Mouse (Mus musculus): Measurements from ENCODE around the gene Olfr1386. TPM values are rescaled to one million over a fixed set of nuclear protein-coding genes. Genes with fewer than 3 reads are reported as not detected.

The Olfr1386 gene
- total RNA-seq (2023) = not detected

DNA sequence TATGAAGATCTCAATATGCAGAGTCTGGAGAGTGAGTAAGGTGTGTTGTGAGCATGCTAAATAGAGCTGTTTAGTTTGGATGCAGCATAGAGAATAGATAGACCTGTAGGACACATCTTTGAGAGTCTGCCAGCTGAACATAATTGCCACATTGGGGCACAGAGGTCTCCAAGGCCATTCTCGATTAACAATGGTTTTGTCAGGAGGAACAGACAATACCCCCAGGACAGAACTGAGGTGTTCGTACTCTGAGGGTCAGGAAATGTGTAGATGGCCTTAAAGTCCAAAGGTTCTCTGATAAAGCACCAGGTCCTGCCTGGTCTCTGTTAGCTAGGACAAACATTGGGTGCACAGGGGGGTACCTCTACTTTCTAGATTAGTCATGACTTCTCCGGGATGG, at the start of gene Olfr1386:
TSS of gene Olfr1386 (plus strand) at position 301 of the 400 bp plus-strand sequence.

DNA sequence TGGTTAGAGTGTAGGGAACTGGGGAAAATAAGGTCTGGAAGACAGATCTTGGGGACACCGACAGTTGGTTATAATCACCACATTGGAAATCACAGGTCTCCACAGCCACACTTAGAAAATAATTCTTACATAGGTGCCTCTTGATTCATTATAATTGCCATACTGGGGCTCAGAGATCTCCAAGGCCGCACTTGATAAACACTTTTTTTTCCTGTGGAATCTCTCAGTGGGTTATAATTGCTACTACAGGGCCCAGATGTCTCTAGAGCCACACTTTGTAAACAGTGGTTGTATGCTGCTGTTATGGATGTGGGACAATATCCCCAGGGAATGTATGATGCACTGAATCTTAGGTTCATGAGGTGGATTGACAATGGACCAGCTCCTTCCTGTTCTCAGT, 42.1 kb upstream of the Olfr1386 start, which contains the start of gene Olfr1389:
TSS of gene Olfr1389 (plus strand) at position 301 of the 400 bp plus-strand sequence.

DNA sequence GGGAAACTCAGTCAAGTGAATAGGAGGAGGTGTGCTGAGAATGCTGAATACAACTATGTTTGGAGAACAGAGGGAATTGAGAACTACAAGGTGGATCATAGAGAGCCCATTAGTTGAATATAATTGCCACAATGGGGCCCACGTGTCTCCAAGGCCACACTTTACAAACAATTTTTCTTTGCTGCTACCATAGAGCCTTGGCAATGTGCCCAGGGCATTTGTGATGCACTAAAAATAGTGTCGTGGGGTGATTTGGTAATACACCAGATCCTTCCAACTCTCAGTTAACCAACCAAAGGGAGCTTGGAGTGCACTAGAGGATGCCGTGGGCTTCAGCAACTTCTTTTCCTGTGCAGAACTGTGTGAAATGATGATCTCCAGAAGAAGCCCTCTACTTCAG, 28.4 kb upstream of the Olfr1386 start, which contains the start of gene Olfr1388:
TSS of gene Olfr1388 (plus strand) at position 214 of the 400 bp plus-strand sequence.

DNA sequence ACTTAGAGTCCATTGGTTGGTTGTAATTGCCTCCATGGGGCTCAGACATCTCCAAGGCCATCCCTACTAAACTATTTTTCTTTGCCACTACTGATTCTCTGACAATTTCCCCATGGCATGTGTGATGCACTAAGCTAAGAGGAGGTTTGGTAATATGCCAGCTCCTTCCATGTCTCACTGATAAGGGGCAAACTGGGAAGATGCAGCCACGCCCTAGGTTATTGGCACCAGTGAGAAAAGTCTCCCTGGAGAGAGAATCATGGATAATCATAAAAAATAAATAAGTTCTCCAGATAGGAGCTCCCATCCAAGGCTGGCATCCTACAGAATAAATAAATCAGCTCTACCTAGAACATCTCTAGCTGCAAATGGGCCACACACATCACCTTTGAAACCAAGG, 9.8 kb upstream of the Olfr1386 start, which contains the start of gene Olfr1387:
TSS of gene Olfr1387 (plus strand) at position 301 of the 400 bp plus-strand sequence.

DNA sequence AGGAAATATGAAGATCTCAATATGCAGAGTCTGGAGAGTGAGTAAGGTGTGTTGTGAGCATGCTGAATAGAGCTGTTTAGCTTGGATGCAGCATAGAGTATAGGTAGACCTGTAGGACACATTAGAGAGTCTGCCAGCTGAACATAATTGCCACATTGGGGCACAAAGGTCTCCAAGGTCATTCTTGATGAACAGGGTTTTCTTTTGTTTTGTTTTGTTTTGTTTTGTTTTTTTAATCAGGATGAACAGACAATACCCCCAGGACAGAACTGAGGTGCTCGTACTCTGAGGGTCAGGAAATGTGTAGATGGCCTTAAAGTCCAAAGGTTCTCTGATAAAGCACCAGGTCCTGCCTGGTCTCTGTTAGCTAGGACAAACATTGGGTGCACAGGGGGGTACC, 23.9 kb downstream of the Olfr1386 start, which contains the start of gene Olfr1385:
TSS of gene Olfr1385 (plus strand) at position 301 of the 400 bp plus-strand sequence.

DNA sequence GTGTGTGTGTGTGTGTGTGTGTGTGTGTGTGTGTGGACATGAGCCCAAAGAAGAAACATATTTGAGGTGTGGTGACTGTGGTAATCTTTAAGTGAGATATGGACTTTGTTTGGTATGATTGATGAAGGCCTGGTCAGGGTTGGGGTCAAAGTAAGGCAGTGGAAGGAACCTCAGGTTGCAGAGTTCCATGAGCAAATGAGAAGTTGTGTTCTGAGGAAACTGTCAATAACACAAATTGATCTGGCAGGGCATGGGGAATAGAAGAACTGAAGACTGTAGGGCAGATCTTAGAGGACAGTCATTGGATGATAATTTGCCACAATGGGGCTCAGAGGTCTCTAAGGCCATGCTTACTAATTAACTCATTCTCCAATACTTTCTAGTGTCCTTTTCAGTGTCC, 54.5 kb downstream of the Olfr1386 start, which contains the start of gene Olfr1383:
TSS of gene Olfr1383 (plus strand) at position 301 of the 400 bp plus-strand sequence.

Other genes with a start within 250 kb of the Olfr1386 start
- 100 to 1,000 TPM; 104 to 125 TPM for gene Mgat1, start 220.9 kb upstream of the Olfr1386 start, total RNA-seq (2023)
- under 1 TPM; 0.18 to 0.31 TPM for gene Olfr1393, start 186.7 kb upstream of the Olfr1386 start, total RNA-seq (2023)
- not detected for gene Olfr1392, start 179.8 kb upstream of the Olfr1386 start, total RNA-seq (2023)
- not detected for gene Olfr10, start 160.3 kb upstream of the Olfr1386 start, total RNA-seq (2023)
- gene Olfr1391, start 142.3 kb upstream of the Olfr1386 start, total RNA-seq (2023) = not detected
- not detected for gene Olfr1390, start 129.9 kb upstream of the Olfr1386 start, total RNA-seq (2023)
- not detected for gene Olfr1389, start 42.0 kb upstream of the Olfr1386 start, total RNA-seq (2023)
- gene Olfr1388, start 28.4 kb upstream of the Olfr1386 start, total RNA-seq (2023) = under 1 TPM; 0.15 to 0.42 TPM
- gene Olfr1387, start 9.7 kb upstream of the Olfr1386 start, total RNA-seq (2023) = not detected
- not detected for gene Olfr1385, start 24.0 kb downstream of the Olfr1386 start, total RNA-seq (2023)
- not detected for gene Olfr1384, start 41.7 kb downstream of the Olfr1386 start, total RNA-seq (2023)
- gene Olfr1383, start 54.6 kb downstream of the Olfr1386 start, total RNA-seq (2023) = not detected
- not detected for gene Olfr1382, start 63.2 kb downstream of the Olfr1386 start, total RNA-seq (2023)
- not detected for gene Olfr1381, start 78.4 kb downstream of the Olfr1386 start, total RNA-seq (2023)
- gene Olfr1380, start 91.8 kb downstream of the Olfr1386 start, total RNA-seq (2023) = not detected
- not detected for gene Flt4, start 144.2 kb downstream of the Olfr1386 start, total RNA-seq (2023)
- not detected for gene Scgb3a1, start 198.6 kb downstream of the Olfr1386 start, total RNA-seq (2023)
- gene Cnot6, start 247.7 kb downstream of the Olfr1386 start, total RNA-seq (2023) = 10 to 100 TPM; 45.7 to 49.1 TPM

Measured in monocyte, adult 59 days (primary cell).